In genomic region chr5:148360922-148361758, GRCm38 (mm10) we compare ENCODE assay signal across 9 mouse cellular contexts. TPM values are rescaled to one million over a fixed set of nuclear protein-coding genes. Genes with fewer than 3 reads are reported as not detected.
DNase-seq lines count a peak whose midpoint lies in the region; ATAC-seq and TF ChIP-seq lines count a peak whose summit lies in the region.
"Had no signal": no experiment of that assay in that cellular context is flagged by ENCODE, and none has a peak within 500 bp of the region (broad histone marks: within the 10 kb centered on the region; RNA-seq: fewer than 3 reads in every experiment).

No protein-coding gene starts in this region.

- no peak for TF ChIP-seq CTCF in heart, adult 2 months (IDR thresholded peaks at IDR 0.05)
- no peak for TF ChIP-seq CTCF in thymus, adult 2 months (IDR thresholded peaks at IDR 0.05; ENCODE audit: borderline replicate concordance, control insufficient read depth, extremely low read depth, insufficient read depth, low read length, poor library complexity)

- intact Hi-C loops in heart, adult 2 months (cut with DNase I) = no loop called here

- TF ChIP-seq EP300 in heart, adult 2 months (IDR thresholded peaks at IDR 0.05; ENCODE audit: insufficient read depth, low read depth, low read length) = no peak

- peaks cover 27% of the 10 kb centered on the region; the same call in 1 of the 2 replicates for H3K36me3 ChIP-seq in heart, embryonic 10.5 days
- no peaks in the 10 kb centered on the region for H3K36me3 ChIP-seq in heart, adult 2 months (ENCODE audit: control insufficient read depth, insufficient read depth, low read length)
- no peaks in the 10 kb centered on the region for H3K36me3 ChIP-seq in embryonic facial prominence, embryonic 14.5 days (ENCODE audit: control insufficient read depth, insufficient read depth, low read length)
- no peaks in the 10 kb centered on the region for H3K36me3 ChIP-seq in midbrain, embryonic 14.5 days (ENCODE audit: control insufficient read depth, insufficient read depth, low read length)
- H3K36me3 ChIP-seq in thymus, adult 2 months (ENCODE audit: control insufficient read depth, insufficient read depth, low read length) = no peaks in the 10 kb centered on the region

- peak overlapping the region; percentile 71 for H3K27ac ChIP-seq in heart, embryonic 10.5 days
- H3K27ac ChIP-seq in heart, adult 2 months = no peak overlapping the region
- H3K27ac ChIP-seq in embryonic facial prominence, embryonic 14.5 days (replicated peaks; ENCODE audit: low read depth, low read length) = no peak overlapping the region
- no peak overlapping the region for H3K27ac ChIP-seq in midbrain, embryonic 14.5 days (replicated peaks; ENCODE audit: low read depth, low read length)
- H3K27ac ChIP-seq in thymus, adult 2 months (ENCODE audit: control insufficient read depth, insufficient read depth, low read length) = no peak overlapping the region

- DNase-seq in heart, embryonic 10.5 days (ENCODE audit: low spot score) = peak; percentile 88
- DNase-seq in heart, adult 2 months = no peak
- DNase-seq in embryonic facial prominence, embryonic 14.5 days (ENCODE audit: low spot score) = peak; percentile 57
- peak; percentile 53 for DNase-seq in kidney, postnatal 14 days
- DNase-seq in cerebellum, adult 9-11 months = no peak
- DNase-seq in midbrain, embryonic 14.5 days = no peak
- DNase-seq in thymus, adult 2 months = no peak
- DNase-seq: cerebellum, adult 9-10 months had no signal

- ATAC-seq in embryonic facial prominence, embryonic 14.5 days (ENCODE audit: low read depth) = no peak; the same call in 1 of the 2 replicates
- peak; percentile 81 for ATAC-seq in megakaryocyte-erythroid progenitor cell, adult 5-6 weeks (replicated peaks; ENCODE audit: low FRiP score, low TSS enrichment, poor library complexity, severe bottlenecking)
- no peak for ATAC-seq in midbrain, embryonic 14.5 days (ENCODE audit: low FRiP score, low TSS enrichment)

- H3K9me3 ChIP-seq in heart, embryonic 10.5 days = no peaks in the 10 kb centered on the region
- H3K9me3 ChIP-seq in embryonic facial prominence, embryonic 14.5 days (ENCODE audit: control insufficient read depth, low read length) = no peaks in the 10 kb centered on the region
- no peaks in the 10 kb centered on the region for H3K9me3 ChIP-seq in midbrain, embryonic 14.5 days (ENCODE audit: control insufficient read depth, low read length)

- H3K4me3 ChIP-seq in heart, embryonic 10.5 days = peak overlapping the region; percentile 29; the same call in 1 of the 2 replicates
- H3K4me3 ChIP-seq in heart, adult 2 months = no peak overlapping the region
- no peak overlapping the region for H3K4me3 ChIP-seq in embryonic facial prominence, embryonic 14.5 days (ENCODE audit: low read depth, low read length)
- no peak overlapping the region for H3K4me3 ChIP-seq in midbrain, embryonic 14.5 days (replicated peaks; ENCODE audit: low read depth, low read length)
- H3K4me3 ChIP-seq in thymus, adult 2 months (ENCODE audit: control insufficient read depth, insufficient read depth, low read length) = no peak overlapping the region

- H3K79me2 ChIP-seq in heart, adult 2 months (replicated peaks; ENCODE audit: control insufficient read depth, insufficient read depth, low read length) = no peaks in the 10 kb centered on the region

- no peak overlapping the region for H3K4me2 ChIP-seq in embryonic facial prominence, embryonic 14.5 days (ENCODE audit: low read depth, low read length)
- no peak overlapping the region for H3K4me2 ChIP-seq in midbrain, embryonic 14.5 days (ENCODE audit: low read length)

- H3K9ac ChIP-seq in heart, adult 2 months (ENCODE audit: low read depth, low read length) = no peak overlapping the region
- H3K9ac ChIP-seq in embryonic facial prominence, embryonic 14.5 days (ENCODE audit: low read depth, low read length) = no peak overlapping the region
- H3K9ac ChIP-seq in midbrain, embryonic 14.5 days (replicated peaks; ENCODE audit: low read length) = no peak overlapping the region

- 39% methylated on average over 16 of the region's 16 CpGs for WGBS in heart, embryonic 10.5 days
- WGBS in heart, adult 2 months = 23% methylated on average over 16 of the region's 16 CpGs
- 49% methylated on average over 16 of the region's 16 CpGs for WGBS in embryonic facial prominence, embryonic 14.5 days
- 71% methylated on average over 16 of the region's 16 CpGs for WGBS in midbrain, embryonic 14.5 days
- WGBS in thymus, adult 2 months = 66% methylated on average over 16 of the region's 16 CpGs

- no peaks in the 10 kb centered on the region for H3K27me3 ChIP-seq in heart, embryonic 10.5 days (ENCODE audit: insufficient read depth, poor library complexity, severe bottlenecking)
- no peaks in the 10 kb centered on the region for H3K27me3 ChIP-seq in heart, adult 2 months (ENCODE audit: control insufficient read depth, insufficient read depth, low read length)
- no peaks in the 10 kb centered on the region for H3K27me3 ChIP-seq in embryonic facial prominence, embryonic 14.5 days (replicated peaks; ENCODE audit: control insufficient read depth, insufficient read depth, low read length)
- no peaks in the 10 kb centered on the region for H3K27me3 ChIP-seq in midbrain, embryonic 14.5 days (ENCODE audit: control insufficient read depth, insufficient read depth, low read length)
- no peaks in the 10 kb centered on the region for H3K27me3 ChIP-seq in thymus, adult 2 months (ENCODE audit: control insufficient read depth, insufficient read depth, low read length)

- no peak for TF ChIP-seq POLR2A in heart, adult 2 months (IDR thresholded peaks at IDR 0.05; ENCODE audit: insufficient read depth, low read depth, low read length)
- no peak for TF ChIP-seq POLR2A in thymus, adult 2 months (IDR thresholded peaks at IDR 0.05; ENCODE audit: control insufficient read depth, extremely low read depth, insufficient read depth, low read length, poor library complexity)

- H3K4me1 ChIP-seq in heart, embryonic 10.5 days = peaks cover 38% of the 10 kb centered on the region
- H3K4me1 ChIP-seq in heart, adult 2 months (ENCODE audit: control insufficient read depth, insufficient read depth, low read length) = peaks cover 6% of the 10 kb centered on the region; the same call in 1 of the 2 replicates
- H3K4me1 ChIP-seq in embryonic facial prominence, embryonic 14.5 days (ENCODE audit: control insufficient read depth, insufficient read depth, low read length) = peaks cover 11% of the 10 kb centered on the region
- H3K4me1 ChIP-seq in midbrain, embryonic 14.5 days (ENCODE audit: control insufficient read depth, insufficient read depth, low read length) = no peaks in the 10 kb centered on the region
- peaks cover 5% of the 10 kb centered on the region; the same call in 1 of the 2 replicates for H3K4me1 ChIP-seq in thymus, adult 2 months (replicated peaks; ENCODE audit: control insufficient read depth, insufficient read depth, low read length)

RNA-seq across cellular contexts. Expression of gene Slc7a1, which starts 38.6 kb away (rescaled TPM):
- polyA plus RNA-seq in heart, embryonic 10.5 days (2016; fragmentation: Nextera tagmentation; extraction: Ambion mirVana) = 23.3 and 24.9 TPM in 2 replicates
- 10 to 100 TPM; 14.0 to 14.4 TPM for total RNA-seq in heart, adult 2 months (2021)
- polyA plus RNA-seq in heart, adult 2 months (2012; rRNA removed) = 10.9 and 18.9 TPM in 2 replicates
- 22.5 and 22.6 TPM in 2 replicates for polyA plus RNA-seq in embryonic facial prominence, embryonic 14.5 days (2014; fragmentation: Nextera tagmentation; extraction: Ambion mirVana)
- total RNA-seq in megakaryocyte-erythroid progenitor cell, adult 5-6 weeks (2014; fragmentation: Nextera tagmentation) = 29.6 and 46.1 TPM in 2 replicates
- 17.8 and 22.7 TPM in 2 replicates for total RNA-seq in megakaryocyte-erythroid progenitor cell, adult 5-6 weeks (2017)
- 38.8 and 46.8 TPM in 2 replicates for polyA plus RNA-seq in midbrain, embryonic 14.5 days (2014; fragmentation: Nextera tagmentation; extraction: Ambion mirVana)
- 12.8 and 17.2 TPM in 2 replicates for polyA plus RNA-seq in thymus, adult 2 months (2012; rRNA removed)

Comparison
In these comparisons a context has a peak if more than half of its experiments do, and no peak if none do; other contexts are left out.
1. DNase-seq: peak in heart, embryonic 10.5 days (single experiment), embryonic facial prominence, embryonic 14.5 days (single experiment) and kidney, postnatal 14 days (single experiment); none in heart, adult 2 months (0 of 2), cerebellum, adult 9-11 months (single experiment), midbrain, embryonic 14.5 days (single experiment) and thymus, adult 2 months (single experiment).